Mouse (Mus musculus) cerebellum, adult 11-12 months (tissue): ENCODE measurements at regions not wholly inside any gene's neighbourhood (a gene's known extent, or its start where the extent isn't known, plus 50 kb on each side); places are given as distances from the start of the nearest gene placed in this dataset.

Experiments
- DNase-seq: peaks from one replicate; pipeline ENCODE4 v3.0.0; 2022

DNA sequence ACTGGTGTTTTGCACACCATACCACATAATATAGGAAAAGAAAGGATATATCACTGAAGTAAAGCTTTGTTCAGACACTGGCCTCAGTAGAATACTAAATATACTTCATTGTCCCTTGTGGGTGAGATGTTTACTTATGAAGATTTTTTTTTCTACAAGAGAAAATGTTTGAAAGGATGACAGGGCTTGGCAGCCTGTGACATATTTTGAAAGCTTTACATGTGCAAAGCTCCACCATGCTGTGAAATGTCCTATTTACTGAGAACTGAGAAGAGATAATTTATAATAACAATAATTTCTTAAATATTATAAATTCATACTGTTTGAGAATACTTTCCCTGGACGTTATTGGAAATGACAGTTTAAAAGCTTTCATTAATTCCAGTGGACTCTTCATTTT, 395.3 kb downstream of the Ccdc50 start:
- peak; percentile 4 for DNase-seq

DNA sequence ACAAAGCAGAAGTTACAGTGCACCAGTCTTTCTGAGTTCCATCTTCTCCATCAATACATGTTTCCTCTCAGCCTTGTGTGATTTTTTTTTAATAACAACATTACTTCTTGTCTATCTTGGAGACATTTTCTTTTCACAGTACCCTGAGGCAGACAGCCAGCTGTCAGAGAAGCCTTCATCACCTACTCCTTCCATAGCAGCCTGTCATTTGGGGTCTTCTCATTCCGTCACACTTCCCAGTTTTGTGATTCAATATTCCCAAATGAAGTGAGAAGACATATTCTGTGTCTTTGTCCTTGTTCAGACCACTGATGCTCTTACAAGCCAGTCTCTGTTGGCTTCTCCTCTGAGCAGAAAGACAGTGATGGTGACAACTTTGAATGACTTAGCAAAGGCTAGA, 404.7 kb downstream of the Ccdc50 start:
- no peak for DNase-seq

DNA sequence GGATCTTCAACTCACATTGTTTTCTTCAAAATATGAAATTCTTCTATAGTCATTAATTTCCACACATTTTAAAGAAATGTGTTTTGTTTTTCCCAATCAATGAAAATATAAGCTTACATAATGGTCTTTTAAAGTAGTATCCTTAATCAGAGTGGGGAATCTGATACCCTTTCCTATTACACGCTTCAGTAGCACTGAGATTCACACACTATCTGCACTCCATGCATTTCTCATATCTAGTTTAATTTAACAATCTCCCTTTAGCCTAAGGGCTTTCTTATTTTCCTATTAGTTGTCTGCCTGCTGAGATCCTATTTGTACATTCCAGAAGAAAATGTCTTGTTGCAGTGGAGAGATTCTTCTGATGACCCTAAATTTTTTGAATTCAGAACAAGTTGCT, 406.2 kb downstream of the Ccdc50 start:
- DNase-seq, result no peak

DNA sequence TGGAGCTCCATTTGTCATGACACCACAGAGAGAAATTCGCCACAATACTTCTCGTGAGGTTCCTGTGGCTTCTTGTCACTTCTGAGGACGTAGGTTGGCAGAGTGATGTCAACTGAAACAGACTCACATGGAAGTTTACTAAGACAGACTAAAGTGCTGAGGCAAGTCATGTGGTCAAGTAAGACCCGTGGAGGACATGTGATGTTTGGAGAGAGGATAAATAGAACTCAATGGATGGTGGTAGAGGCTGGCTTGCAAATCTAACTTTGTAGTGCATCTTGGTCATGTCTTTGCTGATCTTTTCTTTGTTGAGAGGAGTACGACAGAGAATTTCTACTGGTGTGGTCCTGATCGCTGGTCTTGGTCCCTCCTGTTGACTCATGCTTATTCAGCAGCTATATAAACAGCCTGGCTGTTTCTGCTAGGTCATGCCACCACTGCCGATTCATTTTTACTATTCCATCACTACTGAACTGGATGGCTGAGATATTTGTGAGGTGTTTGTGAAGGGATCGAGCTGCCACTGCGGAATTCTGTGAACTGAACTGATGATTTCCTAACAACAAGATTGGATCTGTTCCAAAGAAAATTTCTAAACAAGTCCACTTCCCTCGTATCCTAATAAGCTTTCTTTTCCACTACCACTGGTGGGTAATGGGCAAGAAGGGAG, 407.6 kb downstream of the Ccdc50 start:
- DNase-seq, result no peak

DNA sequence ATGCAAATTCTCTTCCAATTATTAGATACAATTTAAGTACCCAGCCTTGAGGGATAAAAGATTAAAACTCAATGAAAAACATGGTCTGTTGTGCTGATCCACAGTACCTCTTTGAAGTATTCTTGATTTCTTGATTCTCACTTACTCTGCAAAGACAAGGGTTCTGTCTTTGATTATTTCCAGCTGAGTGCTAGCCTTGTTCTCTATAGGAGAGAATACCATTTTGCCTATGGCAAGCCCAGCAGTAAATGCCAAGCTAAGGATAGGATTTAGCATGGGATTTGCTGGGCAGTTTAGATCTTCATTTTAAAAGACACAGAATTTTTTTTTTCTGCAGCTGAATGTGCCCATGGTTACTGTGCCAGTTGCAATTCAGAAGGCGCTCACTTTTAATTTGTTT, 425.8 kb downstream of the Ccdc50 start:
- no peak for DNase-seq
